Mouse (Mus musculus): Measurements from ENCODE around the gene Gnpat.

GRCm38 (mm10) chr8:124823497-124823896 lies 39.3 kb upstream of the Gnpat start:
- TF ChIP-seq POLR2A (IDR thresholded peaks at IDR 0.05; ENCODE audit: borderline replicate concordance, insufficient read depth, low read length): no peak
- no peak; the same call in 1 of the 2 replicates for TF ChIP-seq CTCF (IDR thresholded peaks at IDR 0.05; ENCODE audit: borderline replicate concordance, insufficient read depth, low read depth, low read length)
